Mouse (Mus musculus): ENCODE measurements at regions not wholly inside any gene's neighbourhood (a gene's known extent, or its start where the extent isn't known, plus 50 kb on each side); places are given as distances from the start of the nearest gene placed in this dataset.

DNA sequence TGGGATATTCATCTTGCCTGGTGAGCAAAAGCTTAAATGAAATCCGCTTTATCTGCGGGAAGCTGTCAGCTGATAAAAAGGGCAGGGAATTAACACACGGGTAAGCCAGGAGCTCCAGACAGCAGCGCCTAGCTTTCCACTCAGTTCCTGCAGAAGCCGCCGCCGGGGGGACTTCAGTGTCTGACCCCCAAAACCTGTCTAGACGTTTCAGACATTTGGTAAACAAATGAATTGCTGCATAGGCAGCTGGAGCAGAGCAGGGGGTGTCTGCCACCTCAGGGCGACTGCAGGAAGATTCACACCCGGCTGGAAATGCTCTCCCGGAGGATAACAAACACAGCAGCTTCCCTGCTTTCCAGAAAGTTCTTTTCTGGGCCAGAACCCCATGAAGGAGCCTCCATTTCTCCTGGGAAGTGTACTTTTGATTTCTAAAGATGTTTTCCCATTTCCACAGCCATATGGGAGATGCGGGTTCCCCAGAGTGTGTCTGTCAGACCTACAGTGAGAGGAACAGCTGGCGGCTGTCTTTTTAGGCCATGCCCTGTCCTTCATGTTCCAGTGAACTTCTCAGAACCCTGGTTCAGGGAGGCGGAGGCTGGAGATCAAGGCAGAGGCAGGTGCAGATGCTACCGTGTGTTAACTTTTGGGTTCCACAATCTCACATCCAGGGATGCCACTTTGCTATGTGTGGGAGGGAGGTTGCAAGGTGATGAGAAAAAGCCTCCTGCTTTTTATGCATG is 58.7 kb upstream of the Pmepa1 start:
- no peak for DNase-seq (ENCODE audit: low spot score)

DNA sequence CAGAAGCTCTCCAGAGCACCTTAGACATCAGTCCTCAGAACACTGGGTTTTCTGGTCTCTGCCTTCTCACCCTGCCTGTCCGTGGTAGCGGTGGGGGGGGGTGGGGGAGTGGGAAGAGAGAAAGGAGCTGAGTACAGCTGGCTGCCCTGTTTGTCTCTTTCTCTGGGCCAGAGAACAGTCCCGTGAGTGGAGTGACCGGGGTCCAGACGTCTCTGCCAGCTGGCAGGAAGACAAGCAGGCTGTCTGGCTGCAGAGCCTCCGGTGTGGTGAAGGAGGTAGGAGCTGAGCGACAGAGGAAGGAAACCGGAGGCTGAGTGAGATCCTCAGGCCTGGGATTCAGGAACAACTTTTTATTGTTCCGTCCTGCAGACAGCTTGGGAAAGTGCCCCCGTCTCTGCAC is 59.5 kb upstream of the Pmepa1 start:
- DNase-seq (ENCODE audit: low spot score): no peak

DNA sequence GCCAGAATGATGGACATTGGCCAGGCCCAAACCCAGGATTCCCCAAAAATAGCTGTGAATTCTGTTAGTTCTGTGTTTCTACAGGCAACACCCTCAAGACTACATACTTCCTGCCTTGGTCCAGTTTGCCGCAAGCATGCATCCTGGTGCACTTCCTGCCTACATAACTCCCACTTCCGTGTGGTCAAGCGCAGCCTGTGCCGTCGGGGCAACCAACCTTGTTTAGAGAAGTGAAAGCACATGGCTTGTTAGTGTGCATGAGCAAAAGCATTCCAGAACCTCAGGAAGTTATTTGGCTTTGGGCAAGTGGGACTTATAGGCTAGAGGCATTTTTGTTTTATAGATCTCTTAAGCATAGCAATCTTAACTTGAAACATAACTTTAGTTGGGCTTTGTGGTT is 61.3 kb upstream of the Pmepa1 start:
- no peak for DNase-seq (ENCODE audit: low spot score)

DNA sequence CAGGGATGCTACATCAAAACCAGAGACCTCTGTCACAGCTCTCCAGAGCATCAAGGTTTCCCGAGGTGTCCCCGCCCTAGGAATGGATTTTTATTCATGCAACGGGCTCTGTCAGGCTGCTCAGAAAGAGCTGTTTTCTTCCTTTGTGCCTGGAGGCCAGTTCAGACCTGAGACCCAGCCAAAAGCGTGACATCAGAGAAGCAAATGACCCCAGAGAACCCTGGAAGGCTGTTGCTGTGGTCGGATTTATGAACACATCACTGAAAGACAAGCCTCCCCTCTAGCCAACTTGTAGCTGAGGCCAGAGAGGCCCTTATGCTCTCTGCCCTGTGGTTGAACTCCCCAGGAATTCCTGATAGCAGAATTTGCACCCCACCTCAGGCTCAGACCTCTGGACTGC is 62.3 kb upstream of the Pmepa1 start:
- no peak for DNase-seq (ENCODE audit: low spot score)

DNA sequence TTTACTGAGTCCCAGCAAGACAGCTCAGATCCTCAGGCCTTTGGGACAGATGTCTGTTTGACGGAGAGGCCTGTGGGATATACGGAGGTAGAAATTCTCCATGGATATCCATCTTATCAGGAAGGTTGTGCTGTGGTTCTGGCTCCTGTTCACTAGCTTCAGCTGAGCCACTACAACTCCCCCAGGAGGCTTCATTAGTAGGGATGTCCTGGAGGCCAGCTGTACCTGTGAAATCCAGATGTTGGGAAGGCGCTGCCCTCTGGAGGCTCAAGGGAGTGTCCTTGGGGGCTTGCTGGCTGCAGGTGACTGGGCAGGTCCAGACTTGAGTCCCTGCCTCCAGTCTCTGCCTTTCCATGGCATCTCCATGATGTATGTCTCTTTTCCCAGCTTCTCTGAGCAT is 62.9 kb upstream of the Pmepa1 start:
- DNase-seq (ENCODE audit: low spot score): no peak

DNA sequence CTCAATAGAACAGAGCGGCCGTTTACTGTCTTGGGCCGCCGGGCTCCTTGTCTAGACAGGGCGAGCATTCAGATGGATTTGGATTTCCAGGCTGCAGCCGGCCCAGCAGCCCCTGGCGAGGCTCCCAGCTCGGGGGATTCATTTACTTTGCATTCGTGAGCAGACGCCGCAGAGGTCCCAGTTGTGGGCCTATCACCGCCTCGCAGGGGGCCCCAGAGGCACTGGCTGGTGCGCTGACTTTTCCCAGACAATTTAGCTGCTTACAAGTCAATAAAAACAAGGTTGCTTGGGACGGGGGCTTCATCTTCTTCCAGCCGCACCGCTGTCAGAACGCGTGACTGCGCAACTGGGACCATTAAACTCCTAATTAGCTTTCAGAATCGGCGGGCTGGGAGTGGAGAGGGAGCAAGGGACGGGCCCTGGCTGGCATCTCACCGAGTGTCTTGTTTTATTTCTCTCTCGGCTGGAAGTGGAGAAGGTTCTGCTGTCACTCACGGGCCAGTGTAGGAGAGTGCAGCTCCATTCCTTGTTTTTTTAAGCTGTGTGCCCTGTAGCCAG is 63.8 kb upstream of the Pmepa1 start:
- DNase-seq (ENCODE audit: low spot score): no peak

DNA sequence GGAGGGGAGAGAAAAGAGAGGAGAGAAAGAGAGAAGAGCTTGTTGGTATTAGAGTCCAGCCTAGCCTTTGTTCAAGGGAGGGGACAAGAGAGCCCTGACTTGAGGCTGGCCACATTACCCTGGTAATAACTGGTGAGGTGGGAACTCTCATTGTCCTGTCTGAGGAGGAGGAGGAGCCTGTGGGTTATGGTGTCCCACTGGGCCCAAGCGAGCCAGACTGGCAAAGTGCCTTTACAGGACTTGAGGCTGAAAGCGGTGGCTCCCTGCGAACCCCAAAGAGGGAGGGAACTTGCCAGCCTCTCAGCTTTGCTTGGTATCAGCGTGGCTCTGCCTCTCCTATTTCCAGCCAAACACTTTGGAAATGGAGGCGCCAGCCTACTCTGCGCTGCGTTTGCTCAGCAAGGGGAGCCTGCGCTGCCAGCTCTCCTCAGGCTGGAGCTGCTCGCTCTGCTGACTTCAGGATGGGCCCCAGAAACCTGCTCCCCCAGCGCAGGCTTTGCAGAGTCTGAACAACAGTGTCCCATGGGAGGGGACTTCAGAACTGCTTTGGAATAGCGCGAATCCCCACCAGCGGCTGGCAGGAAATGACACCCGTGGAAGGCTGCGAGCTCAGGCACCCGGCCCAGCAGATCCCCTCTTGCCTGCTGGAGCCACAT is 66.4 kb upstream of the Pmepa1 start:
- DNase-seq (ENCODE audit: low spot score): no peak

DNA sequence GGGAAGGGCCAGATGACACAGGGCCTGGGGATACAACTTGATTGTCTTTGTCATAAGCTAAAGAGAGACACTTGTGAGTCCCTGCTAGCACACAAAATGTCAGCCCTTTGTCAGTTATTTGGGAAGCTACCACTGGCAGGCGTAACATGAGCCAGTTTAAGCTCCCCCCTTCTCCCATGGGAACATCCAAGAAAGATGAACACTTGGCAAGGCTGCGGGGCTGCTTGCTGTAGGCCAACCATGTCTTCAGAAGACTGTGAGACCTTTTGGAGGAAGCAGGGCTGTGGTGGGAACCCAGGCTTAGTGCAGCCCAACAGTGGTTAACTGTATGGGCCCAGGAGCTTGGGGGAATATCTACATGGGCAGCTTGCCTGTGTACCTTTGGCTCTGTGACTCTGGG is 67.3 kb upstream of the Pmepa1 start:
- no peak for DNase-seq (ENCODE audit: low spot score)

DNA sequence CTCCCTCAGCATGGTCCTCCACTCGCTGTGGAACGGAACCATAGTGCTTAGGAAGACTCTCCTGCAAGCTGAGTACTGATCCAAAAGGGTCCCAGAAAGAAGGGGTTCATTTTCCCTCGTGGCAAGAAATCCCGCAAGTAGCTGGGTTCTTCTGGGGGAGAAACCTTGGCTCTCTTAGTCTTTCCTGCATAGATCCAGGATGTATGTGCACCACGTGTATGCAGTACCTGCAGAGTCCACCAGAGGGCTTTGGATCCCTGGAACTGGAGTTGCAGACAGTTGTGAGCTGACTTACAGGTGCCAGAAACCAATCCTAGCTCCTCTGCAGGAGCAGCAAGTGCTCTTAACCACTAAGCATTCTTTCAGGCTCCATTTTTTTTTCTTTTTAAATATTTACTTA is 67.9 kb upstream of the Pmepa1 start:
- no peak for DNase-seq (ENCODE audit: low spot score)

DNA sequence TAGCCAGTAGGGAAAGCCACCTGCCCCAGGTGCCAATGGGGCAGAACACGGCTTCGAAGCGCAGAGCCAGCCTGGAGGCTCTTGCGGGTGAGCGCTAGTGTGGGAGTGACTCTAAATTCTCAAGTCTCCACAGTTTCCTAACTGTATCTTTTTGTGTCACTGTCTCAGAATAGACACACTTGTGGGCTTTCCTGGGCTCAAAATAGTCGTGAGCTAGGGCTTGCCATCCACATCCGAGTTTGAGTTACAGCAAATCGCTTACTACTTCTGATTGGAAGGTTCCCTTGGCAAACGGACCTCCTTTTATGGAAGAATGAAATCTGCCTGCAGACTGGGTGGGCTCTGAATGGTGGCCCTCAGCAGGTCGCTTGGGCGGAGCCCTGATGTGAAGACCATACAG is 71.0 kb upstream of the Pmepa1 start:
- no peak for DNase-seq (ENCODE audit: low spot score)

DNA sequence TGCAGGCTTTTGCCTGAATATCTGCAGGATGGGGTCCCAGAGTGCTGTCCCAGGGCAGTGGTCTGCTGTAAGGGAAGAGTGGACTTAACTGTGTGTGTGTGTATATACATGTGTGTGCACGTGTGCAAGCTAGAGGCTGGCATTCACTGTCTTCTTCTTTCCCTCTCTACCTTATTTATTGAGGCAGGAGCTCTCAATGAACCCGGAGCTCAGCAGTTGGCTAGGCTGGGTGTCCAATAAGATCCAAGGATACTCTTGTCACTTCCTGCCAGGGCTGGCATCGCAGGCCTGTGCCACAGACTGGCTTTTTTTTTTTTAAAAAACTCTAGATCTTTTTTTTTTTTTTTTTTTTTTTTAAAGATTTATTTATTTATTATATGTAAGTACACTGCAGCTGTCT is 72.4 kb upstream of the Pmepa1 start:
- no peak for DNase-seq (ENCODE audit: low spot score)

DNA sequence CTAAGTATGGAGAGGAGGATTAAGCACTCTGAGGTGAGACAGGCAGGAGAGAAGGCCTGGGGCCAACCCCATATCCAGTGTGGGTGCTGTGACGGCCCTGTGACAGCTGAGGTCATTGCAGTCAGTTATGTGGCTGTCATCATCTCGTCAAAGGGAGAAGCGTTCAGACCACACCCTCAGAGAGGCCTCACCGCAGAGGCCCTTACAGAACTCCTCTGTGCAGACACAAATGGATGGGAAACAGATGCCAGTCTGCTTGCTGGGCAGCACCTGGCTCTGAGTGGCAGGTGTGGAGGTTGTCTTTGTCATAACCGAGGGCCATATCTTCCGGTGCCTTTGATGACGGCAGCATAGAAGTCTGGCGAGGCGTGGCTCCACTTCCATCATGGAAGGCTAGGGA is 73.2 kb upstream of the Pmepa1 start:
- no peak for DNase-seq (ENCODE audit: low spot score)

DNA sequence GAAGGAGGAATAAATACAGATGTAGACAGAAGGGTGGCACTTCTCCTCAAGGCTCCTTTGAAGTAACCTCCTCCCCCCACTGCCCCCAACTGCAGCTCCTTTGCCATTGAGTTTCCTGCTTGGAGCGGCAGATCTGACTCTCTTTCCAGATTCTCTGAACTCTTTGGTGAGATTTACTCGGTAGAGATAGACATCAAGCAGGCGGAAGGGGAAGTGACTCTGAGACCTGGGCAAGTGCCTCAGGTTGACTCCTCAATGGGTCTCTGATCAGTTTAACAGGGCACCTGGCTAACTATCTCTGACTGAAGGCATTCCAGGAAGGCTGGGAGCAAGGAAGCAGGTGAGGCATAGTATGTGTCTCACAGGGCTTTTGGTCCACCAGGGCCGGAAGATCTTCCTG is 73.6 kb upstream of the Pmepa1 start:
- no peak for DNase-seq (ENCODE audit: low spot score)

DNA sequence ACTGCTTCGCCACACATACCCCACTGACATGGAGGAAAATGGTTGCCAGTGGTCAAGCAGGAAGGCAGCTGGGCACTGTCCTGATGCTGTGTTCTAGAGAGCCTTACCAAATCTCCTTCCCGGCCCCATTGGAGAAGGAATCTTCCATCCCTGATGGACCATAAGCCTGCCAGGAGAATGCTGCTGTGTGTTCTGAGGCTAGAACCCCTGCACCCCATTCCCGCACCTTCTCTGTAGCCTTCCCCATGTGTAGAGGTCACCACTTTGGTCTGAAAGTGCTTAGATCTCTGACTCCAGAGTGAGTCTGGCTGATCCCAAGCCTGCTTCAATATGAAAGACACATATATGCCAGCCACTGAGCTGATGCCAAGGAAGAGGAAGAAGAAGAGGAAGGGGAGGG is 74.1 kb upstream of the Pmepa1 start:
- no peak for DNase-seq (ENCODE audit: low spot score)

DNA sequence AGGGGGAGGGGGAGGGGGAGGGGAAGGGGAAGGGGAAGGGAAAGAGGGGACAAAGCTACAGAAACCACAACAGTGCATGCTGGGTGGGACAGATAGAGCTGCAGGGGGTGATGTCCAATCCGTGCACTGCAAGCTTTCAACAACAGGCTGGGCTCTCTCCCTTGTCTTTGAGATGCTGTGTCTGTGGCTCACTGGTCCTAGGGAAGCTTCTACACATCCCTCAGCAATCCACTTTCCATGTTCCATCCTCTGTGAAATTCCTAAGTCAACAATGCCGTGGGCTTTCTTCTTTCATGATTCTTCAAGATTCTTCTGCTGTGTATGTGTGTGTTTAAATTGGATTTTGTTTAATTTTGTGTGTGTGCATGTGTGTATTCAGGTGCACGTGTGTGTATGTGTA is 74.5 kb upstream of the Pmepa1 start:
- no peak for DNase-seq (ENCODE audit: low spot score)

DNA sequence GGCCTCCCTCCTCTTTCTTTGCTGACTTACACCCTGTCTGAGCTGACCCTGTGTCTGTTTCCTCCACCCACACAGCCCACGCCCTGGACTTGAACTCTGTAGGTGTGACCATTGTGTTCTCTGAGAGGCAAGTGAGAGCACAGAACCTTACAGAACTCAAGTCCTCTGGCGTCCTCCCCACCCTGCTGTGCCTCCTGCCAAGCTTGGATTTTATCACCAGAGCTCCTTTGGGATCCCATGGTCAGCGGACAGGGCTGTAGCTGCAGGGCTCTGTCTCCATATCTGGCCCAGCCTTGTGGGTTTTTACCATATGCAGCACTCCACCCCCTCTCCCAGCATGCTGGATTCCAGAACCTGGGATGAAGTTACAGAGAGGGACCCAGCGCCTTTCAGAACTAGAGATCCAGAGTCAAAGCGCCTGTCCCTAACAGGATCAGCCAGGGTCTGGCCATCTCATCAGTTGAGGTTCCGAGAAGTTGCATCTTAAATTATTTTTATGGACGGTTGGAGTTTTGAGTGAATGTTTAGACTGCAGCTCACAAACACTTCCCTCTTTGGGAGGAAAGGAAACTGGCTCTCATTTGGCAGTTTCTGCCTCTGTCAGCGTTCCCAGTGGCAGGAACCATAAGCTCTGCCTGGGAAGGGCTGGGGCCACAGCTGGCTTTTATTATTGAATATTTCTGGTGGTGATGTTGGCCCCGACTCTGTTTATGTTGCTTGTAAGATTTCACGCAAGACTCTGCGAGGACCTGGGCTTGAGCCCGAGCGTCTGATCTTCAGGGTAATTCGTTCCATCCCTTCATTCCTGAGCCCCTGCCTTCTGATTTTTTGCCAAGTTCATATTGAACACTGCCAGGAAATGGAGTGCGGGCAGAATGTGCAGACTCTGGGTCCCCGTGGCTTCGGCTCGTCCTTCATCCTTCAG is 75.8 kb upstream of the Pmepa1 start:
- no peak for DNase-seq (ENCODE audit: low spot score)

DNA sequence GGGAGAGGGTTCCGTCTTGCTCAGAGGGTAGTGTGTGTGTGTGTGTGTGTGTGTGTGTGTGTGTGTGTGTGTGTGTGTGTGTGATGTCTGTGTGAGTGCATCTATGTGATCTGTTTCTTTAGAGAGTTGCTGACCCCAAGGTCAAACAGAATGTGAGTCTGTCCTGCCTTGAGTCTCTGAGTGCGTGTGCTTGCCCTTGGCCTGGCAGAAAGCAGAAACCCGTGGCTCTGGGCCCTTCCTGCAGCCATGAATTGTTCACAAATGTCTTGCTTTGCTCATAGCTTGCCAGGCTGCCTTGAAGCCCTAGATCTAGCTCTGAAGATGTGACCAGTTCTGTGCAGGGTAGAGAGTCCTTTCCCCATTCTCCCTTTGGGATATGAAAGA is 76.4 kb upstream of the Pmepa1 start:
- no peak for DNase-seq (ENCODE audit: low spot score)

DNA sequence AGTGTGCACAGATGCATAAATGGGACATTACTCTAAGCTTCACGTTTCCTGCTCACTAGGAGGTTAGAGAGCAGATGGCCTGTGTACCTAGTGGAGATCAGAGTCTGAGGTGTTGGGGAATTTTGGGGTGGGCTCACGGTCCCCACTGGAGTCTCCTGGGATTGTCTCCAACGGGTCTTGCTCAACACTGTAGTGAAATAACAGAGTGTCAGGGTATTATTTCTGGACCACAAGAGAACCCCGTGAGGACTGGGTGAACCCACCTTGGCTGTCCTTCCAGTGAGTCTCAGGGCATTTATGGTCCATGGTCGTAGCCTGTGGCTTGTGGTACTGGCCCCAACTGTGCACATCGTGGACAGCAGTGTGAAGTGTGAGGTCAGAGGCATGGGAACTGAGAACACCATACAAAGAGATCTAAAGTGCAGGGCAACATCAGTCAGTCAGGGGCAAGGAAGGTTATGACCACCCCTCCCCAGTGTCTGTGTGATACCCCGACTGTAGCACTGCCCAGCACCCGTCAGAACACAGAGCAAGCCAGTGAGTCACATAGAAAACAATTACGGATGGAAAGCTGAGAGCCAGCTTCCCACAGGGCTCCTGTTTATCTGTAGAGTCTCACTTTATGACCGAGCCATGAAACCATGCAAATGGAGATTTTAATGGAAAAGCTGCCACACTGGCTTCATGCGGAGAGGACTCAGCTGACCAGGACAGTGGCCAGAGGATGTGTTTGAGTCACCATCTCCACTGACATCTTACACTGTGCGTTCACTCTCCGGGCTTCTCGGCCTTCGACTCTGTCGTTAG is 77.3 kb upstream of the Pmepa1 start:
- DNase-seq (ENCODE audit: low spot score): no peak

DNA sequence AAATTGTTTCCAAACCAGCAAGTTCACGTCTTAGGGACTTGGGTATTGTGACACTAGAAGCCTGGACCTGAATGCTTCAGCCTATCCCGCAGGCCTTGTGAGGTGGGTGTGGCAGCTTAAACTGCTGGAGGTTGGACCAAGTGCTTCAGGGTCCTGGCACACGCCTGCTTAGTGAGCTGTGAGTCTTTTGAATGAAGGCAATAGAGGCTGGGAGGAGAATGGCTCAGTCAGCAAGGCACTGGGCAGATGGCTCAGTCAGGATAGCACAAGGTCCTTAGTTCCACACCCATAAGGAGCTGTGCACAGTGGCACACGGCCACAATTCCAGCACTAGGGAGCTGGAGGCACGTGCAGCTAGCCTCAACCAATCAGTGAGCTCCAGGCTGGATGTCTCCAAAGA is 80.5 kb upstream of the Pmepa1 start:
- no peak for DNase-seq (ENCODE audit: low spot score)

DNA sequence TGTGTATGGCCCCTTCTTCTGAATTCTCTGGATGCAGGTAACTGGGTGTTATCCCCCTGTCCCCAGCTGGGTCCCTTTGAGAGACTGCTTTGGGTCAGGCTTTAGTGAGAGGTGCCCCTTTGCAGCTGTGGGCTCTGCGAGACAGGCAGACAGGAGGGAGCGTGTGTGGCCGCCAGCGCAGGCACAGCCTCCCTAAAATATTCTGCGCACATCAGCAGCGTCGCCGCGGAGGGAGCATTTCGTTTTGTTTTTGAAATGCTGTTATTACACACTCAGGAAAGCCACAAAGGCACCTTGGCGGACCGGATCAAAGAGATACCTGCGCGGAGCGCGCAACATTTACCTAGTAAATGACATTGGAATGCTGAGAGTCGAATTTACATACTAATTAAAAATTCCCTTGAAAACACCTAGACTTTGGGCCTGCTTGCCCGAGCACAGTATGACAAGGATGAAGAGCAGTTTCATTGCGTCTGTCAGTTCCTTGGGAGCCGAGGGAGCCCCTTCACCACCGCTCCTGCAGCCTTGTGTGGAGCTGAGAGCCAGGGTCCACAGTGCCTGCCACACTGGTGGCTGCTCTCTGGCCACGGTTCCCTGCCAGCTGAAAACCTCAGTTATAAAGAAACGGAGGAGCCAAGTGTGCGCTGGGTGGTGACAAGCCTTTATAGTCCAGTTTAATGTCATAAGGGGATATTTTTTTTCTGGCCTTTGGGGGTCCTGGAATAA is 89.3 kb upstream of the Pmepa1 start:
- DNase-seq (ENCODE audit: low spot score): no peak

DNA sequence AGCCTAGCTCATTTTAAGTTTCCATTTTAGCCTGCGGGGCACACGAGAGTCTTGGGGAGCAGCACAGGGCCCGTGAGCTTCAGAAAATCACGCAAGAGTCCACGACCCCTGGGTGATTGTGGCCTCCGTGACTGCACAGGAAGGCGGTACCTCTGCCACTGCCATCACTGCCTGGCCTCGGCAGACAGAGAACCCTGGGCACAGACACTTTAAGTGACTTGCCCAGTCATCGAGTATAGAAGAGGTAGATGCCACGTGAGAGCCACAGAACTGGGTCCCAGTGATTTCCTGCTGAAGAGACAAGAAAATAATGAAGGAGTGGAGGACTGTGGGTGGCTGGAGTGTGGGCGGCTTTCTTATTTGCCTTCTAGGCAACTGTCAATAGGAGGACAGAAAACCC is 90.4 kb upstream of the Pmepa1 start:
- DNase-seq (ENCODE audit: low spot score): no peak
